Mouse (Mus musculus) CH12.LX (cell line): ENCODE measurements around the gene Pop4.

ENCODE experiments used
- BHLHE40 ChIP-seq: IDR thresholded peaks from 2 replicates; pipeline ENCODE4 v1.6.1; 2011; ENCODE audit warnings: mild to moderate bottlenecking, low read depth, low read length, improper control_type of control experiment
- CTCF ChIP-seq, 2 experiments: IDR thresholded peaks in 1 of 2; conservative IDR thresholded peaks in 1 of 2; 2 replicates each; pipeline ENCODE4 v1.5.1; 2011 to 2012; ENCODE audit warnings: low read depth in 2 of 2, low read length in 2 of 2, improper control_type of control experiment in 1 of 2, inconsistent platforms in 1 of 2, mild to moderate bottlenecking in 1 of 2, moderate library complexity in 1 of 2
- ELF1 ChIP-seq: IDR thresholded peaks from 2 replicates; pipeline ENCODE4 v1.6.1; 2014; ENCODE audit warnings: low read depth, mild to moderate bottlenecking, inconsistent platforms, low read length, improper control_type of control experiment
- MAZ ChIP-seq: IDR thresholded peaks from 2 replicates; pipeline ENCODE4 v1.6.1; 2012; ENCODE audit warnings: low read depth, mild to moderate bottlenecking, inconsistent platforms, low read length, improper control_type of control experiment, moderate library complexity
- NELFE ChIP-seq: IDR thresholded peaks from 2 replicates; pipeline ENCODE4 v1.6.1; 2011; ENCODE audit warnings: low read depth, low read length, improper control_type of control experiment
- TCF12 ChIP-seq: IDR thresholded peaks from 2 replicates; pipeline ENCODE4 v1.6.1; 2014; ENCODE audit warnings: low read depth, mild to moderate bottlenecking, inconsistent platforms, low read length, improper control_type of control experiment
- ZMIZ1 ChIP-seq: IDR thresholded peaks from 2 replicates; pipeline ENCODE4 v1.6.1; 2012; ENCODE audit warnings: low read depth, mild to moderate bottlenecking, inconsistent platforms, low read length, improper control_type of control experiment

GRCm38 (mm10) chr7:38271859-38272258, 636 bp upstream of the Pop4 start:
- TF ChIP-seq ZMIZ1 (no peak), CTCF (conservative IDR thresholded peaks at IDR 0.05 in 1 of 2, IDR thresholded peaks at IDR 0.05 in 1 of 2; ENCODE audit: low read depth in 2 of 2, low read length in 2 of 2) (no peak), MAZ (no peak), BHLHE40 (no peak), NELFE (no peak), TCF12 (no peak), ELF1 (no peak)
